In the genomic region with DNA sequence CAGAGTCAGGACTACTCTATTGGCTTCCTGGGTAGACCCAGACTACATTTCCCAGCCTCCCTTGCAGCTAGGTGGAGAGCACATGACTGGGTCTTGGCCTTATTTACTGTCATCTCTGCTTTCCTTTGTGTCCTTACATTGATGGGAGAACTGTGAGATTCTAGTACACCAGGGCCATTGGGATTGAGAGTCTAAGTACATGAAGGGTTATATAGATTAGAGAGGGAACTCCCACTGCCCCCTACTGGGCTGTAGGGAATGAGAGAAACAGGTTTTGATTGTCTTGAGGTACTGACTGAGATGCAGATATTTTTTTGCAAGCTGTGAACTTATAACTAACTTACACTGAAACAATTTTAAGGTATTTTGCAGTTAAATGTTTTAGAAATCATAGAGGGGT, we compare ENCODE assay signal across 12 mouse cellular contexts.
A peak's percentile ranks its signal among the peaks of the same experiment; 100 is the strongest.
DNase-seq lines count a peak whose midpoint lies in the region; ATAC-seq and TF ChIP-seq lines count a peak whose summit lies in the region.
"Had no signal": no experiment of that assay in that cellular context is flagged by ENCODE, and none has a peak within 500 bp of the region (broad histone marks: within the 10 kb centered on the region; RNA-seq: fewer than 3 reads in every experiment).

No protein-coding gene starts in this region.

- H3K4me3 ChIP-seq in left cerebral cortex, adult 2 months = no peak overlapping the region
- H3K4me3 ChIP-seq: forebrain, embryonic 13.5 days; hindbrain, embryonic 10.5 days; liver, embryonic 13.5 days had no signal

- no peak for DNase-seq in frontal cortex, postnatal 25 days (ENCODE audit: low spot score in 2 of 2)
- peak in 1 of 2 experiments; percentile 15 for DNase-seq in left cerebral cortex, adult 2 months (ENCODE audit: extremely low spot score in 1 of 2, low spot score in 2 of 2)
- no peak for DNase-seq in left cerebral cortex, postnatal 10 days (ENCODE audit: extremely low spot score in 1 of 2, low spot score in 2 of 2)
- DNase-seq in 3T3-L1 (ENCODE audit: low read depth, low spot score) = peak; percentile 40
- peak; percentile 3 for DNase-seq in adipocyte (ENCODE audit: low spot score)
- DNase-seq in cerebellum, postnatal 25 days = no peak
- no peak for DNase-seq in gastrocnemius, postnatal 25 days
- DNase-seq: liver, embryonic 13.5 days; thymus, postnatal 14 days had no signal

- H3K27ac ChIP-seq in left cerebral cortex, adult 2 months = no peak overlapping the region
- H3K27ac ChIP-seq: forebrain, embryonic 13.5 days; hindbrain, embryonic 10.5 days; liver, embryonic 13.5 days had no signal

- TF ChIP-seq CTCF in left cerebral cortex, adult 2 months (IDR thresholded peaks at IDR 0.05) = peak; percentile 62

- intact Hi-C loops in left cerebral cortex, adult 2 months (cut with DNase I) = no loop called here
- intact Hi-C loops in left cerebral cortex, postnatal 10 days (cut with DNase I) = no loop called here

- ATAC-seq in frontal cortex, adult (ENCODE audit: low TSS enrichment) = peak; percentile 81
- ATAC-seq: forebrain, embryonic 13.5 days had no signal

Comparison
In these comparisons a context has a peak if more than half of its experiments do, and no peak if none do; other contexts are left out.
1. DNase-seq: peak in 3T3-L1 (single experiment) and adipocyte (single experiment); none in frontal cortex, postnatal 25 days (0 of 2), left cerebral cortex, postnatal 10 days (0 of 2), cerebellum, postnatal 25 days (0 of 2) and gastrocnemius, postnatal 25 days (single experiment).